Mouse (Mus musculus): Measurements from ENCODE around the gene Arid1b.

- no peak for TF ChIP-seq CTCF (IDR thresholded peaks at IDR 0.05; ENCODE audit: extremely low read depth, insufficient read length, insufficient replicate concordance, low read depth, low read length)
- no peak for TF ChIP-seq POLR2A (IDR thresholded peaks at IDR 0.05; ENCODE audit: low read depth, low read length)
These were observed 73.1 kb downstream of the Arid1b start for GRCm38 (mm10) chr17:5067264-5067663.

All from small intestine, adult 2 months (tissue).